Mouse (Mus musculus) adrenal gland, postnatal 36 days (tissue): ENCODE measurements around the gene Scap. TPM values are rescaled to one million over a fixed set of nuclear protein-coding genes. Genes with fewer than 3 reads are reported as not detected.
A peak's percentile ranks its signal among the peaks of the same experiment; 100 is the strongest.
"Not testable (repeated sequence)": the region's sequence is repeated elsewhere in the genome, so short reads cannot be mapped to it uniquely, and the experiment has no call there.

ENCODE experiments used
- DNase-seq, 2 experiments: peaks; one replicate each; pipeline ENCODE4 v3.0.0; 2021; ENCODE audit warnings: mixed read lengths in 1 of 2
- total RNA-seq, 2 experiments: library from RNA; stranded (reverse); gene quantifications; 2 replicates each; pipeline ENCODE4 v1.2.3; 2021

The Scap gene
- total RNA-seq, 2 experiments from 2014 or later, result 85.4 to 106 TPM

GRCm38 (mm10) chr9:110381292-110381691 lies 48.2 kb downstream of the Scap start:
- DNase-seq, result no peak

- DNase-seq, result no peak
Observed at GRCm38 (mm10) chr9:110384369-110384929, 51.4 kb downstream of the Scap start.

GRCm38 (mm10) chr9:110388011-110388410 lies 54.9 kb downstream of the Scap start:
- DNase-seq, result no peak

GRCm38 (mm10) chr9:110390843-110391242 lies 57.8 kb downstream of the Scap start:
- DNase-seq, result peak; percentile 39 to 43

- no peak for DNase-seq
Observed at GRCm38 (mm10) chr9:110393295-110393694, 60.2 kb downstream of the Scap start.

GRCm38 (mm10) chr9:110400650-110401049 lies 67.6 kb downstream of the Scap start:
- DNase-seq, result peak; percentile 52 to 63

GRCm38 (mm10) chr9:110402731-110403130 lies 69.6 kb downstream of the Scap start:
- no peak for DNase-seq

GRCm38 (mm10) chr9:110403240-110403639 lies 70.2 kb downstream of the Scap start:
- not testable (repeated sequence) for DNase-seq

- DNase-seq, result peak in 1 of 2 experiments; percentile 45
Observed at GRCm38 (mm10) chr9:110407311-110408098, 74.4 kb downstream of the Scap start.

GRCm38 (mm10) chr9:110408099-110408773 lies 75.1 kb downstream of the Scap start, which contains the start of gene Ptpn23:
Gene Ptpn23 (minus strand): TSS chr9:110408213.
- DNase-seq, result peak; percentile 97 to 98

- DNase-seq, result peak; percentile 85 to 92
Observed at GRCm38 (mm10) chr9:110410908-110411887, 78.1 kb downstream of the Scap start.

- DNase-seq, result no peak
Observed at GRCm38 (mm10) chr9:110412926-110413325, 79.8 kb downstream of the Scap start.

- peak; percentile 48 to 60 for DNase-seq
Observed at GRCm38 (mm10) chr9:110413785-110414184, 80.7 kb downstream of the Scap start.

GRCm38 (mm10) chr9:110419511-110420112 lies 86.5 kb downstream of the Scap start, which contains the start of gene Ngp:
Gene Ngp (plus strand): TSS chr9:110419747.
- DNase-seq, result no peak

GRCm38 (mm10) chr9:110431241-110431640 lies 98.2 kb downstream of the Scap start:
- DNase-seq, result no peak

GRCm38 (mm10) chr9:110433045-110433444 lies 100.0 kb downstream of the Scap start:
- DNase-seq, result no peak

Other genes with a start within 250 kb of the Scap start
- 10 to 100 TPM; 48.3 to 59.4 TPM for gene Smarcc1, start 215.6 kb upstream of the Scap start, total RNA-seq
- gene Dhx30, start 215.5 kb upstream of the Scap start, total RNA-seq, result 100 to 1,000 TPM in 1 of 2 experiments, 10 to 100 TPM in 1; 99.2 to 103 TPM
- gene Cspg5, start 89.5 kb upstream of the Scap start, total RNA-seq, result 10 to 100 TPM; 22.6 to 22.8 TPM
- gene Elp6, start 28.1 kb upstream of the Scap start, total RNA-seq, result 1 to 10 TPM; 8.0 to 9.8 TPM
- 10 to 100 TPM; 50.5 to 82.0 TPM for gene Ptpn23, start 74.9 kb downstream of the Scap start, total RNA-seq
- not detected for gene Ngp, start 86.5 kb downstream of the Scap start, total RNA-seq
- gene Klhl18, start 143.4 kb downstream of the Scap start, total RNA-seq, result 10 to 100 TPM in 1 of 2 experiments, 1 to 10 TPM in 1; 9.9 to 13.0 TPM
- 1 to 10 TPM in 1 of 2 experiments, under 1 TPM in 1; 0.69 to 1.0 TPM for gene Kif9, start 143.7 kb downstream of the Scap start, total RNA-seq
- gene Setd2, start 199.3 kb downstream of the Scap start, total RNA-seq, result 10 to 100 TPM; 66.1 to 71.4 TPM